Mouse (Mus musculus): ENCODE data around the gene Pkdrej.
"Not testable (repeated sequence)": the region's sequence is repeated elsewhere in the genome, so short reads cannot be mapped to it uniquely, and the experiment has no call there.

The Pkdrej gene

DNA sequence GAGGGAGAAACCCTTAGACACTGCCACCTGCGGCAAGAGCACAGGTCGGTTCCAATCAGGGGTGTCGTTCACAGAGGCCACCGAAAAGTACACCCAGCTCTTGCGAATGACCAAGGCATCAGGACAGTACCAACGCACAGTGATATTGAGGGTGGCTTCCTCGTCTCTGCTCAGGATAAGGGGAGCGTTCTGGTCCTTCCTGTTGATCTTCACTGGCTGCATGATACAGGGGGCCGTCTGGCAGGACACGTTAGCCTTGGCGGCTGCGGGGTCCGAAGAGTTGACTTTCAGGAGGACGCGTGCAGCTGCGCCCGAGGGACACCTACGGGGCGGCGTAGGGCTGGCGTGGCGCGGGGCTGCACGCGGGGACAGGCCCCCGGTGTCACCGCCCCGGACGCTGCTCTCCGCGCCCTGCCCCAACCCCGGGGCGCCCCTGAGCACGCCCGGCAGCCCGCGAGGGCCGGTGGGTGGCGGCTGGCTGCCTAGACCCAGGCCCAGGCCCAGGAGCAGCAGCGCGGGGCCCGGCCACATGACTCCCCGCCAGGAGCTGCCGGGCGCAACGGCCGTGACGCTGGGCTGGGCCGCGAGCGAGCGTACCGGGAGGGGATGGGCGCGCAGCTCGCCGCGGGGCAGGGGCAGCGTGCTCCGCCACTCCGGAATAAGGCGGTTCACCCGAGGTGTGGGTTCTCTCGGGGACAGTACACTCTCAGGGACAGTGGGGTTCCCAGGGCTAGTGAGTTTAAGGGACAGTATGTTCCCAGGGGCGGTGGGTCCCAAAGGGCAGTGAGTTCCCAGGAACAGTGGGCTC, at the start of gene Pkdrej:
Gene Pkdrej, minus strand, starts transcription at position 532 of the 808 bp plus-strand sequence.
- DNase-seq (ENCODE audit: low read depth), result no peak

DNA sequence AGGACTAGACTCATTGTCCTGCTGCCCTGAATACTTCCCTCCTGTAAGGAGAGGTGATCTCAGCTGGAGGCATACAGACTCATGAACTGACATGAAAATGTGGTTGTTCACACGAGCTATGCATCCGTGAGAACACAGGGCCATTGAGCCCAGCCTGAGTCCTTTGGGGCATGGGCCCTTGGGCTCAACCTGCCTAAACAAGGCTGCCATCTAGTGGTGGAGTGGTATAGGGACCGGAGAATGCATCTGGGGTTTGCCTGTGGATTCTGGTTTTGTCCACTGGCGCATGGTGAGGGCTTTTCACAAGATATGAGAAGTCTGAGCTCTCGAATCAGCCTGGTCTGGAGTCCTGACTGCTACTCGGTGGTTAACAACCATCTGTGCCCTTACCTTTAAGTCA, 46.2 kb upstream of the Pkdrej start:
- DNase-seq (ENCODE audit: low read depth), result peak; percentile 73

DNA sequence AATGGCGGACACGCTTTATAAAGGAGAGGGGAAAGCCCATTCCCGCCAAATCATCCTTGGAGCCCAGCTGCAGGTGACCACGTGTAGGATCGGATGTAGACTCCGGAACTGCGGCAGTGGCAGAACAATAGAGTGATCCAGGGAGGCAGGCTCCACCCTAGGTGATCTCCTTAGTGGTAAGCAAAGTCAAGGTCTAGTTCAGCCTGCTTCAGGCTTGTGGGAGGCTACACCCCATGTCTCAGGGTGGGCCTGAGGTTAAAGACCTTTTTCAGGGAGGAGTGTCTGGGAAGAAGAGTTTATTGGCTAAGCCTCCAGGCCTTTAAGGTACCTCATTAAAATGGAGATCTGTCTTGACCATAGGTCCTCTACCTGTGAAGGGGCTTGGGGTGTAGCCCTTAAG, 44.4 kb upstream of the Pkdrej start:
- DNase-seq (ENCODE audit: low read depth), result not testable (repeated sequence)

GRCm38 (mm10) chr15:85859490-85860031, 38.0 kb upstream of the Pkdrej start, which contains the start of gene Gtse1:
Gene Gtse1, plus strand, starts transcription at chr15:85859745.
- peak; percentile 98 for DNase-seq (ENCODE audit: low read depth)

- no peak for DNase-seq (ENCODE audit: low read depth)
Observed at GRCm38 (mm10) chr15:85858980-85859489, 37.5 kb upstream of the Pkdrej start.

DNA sequence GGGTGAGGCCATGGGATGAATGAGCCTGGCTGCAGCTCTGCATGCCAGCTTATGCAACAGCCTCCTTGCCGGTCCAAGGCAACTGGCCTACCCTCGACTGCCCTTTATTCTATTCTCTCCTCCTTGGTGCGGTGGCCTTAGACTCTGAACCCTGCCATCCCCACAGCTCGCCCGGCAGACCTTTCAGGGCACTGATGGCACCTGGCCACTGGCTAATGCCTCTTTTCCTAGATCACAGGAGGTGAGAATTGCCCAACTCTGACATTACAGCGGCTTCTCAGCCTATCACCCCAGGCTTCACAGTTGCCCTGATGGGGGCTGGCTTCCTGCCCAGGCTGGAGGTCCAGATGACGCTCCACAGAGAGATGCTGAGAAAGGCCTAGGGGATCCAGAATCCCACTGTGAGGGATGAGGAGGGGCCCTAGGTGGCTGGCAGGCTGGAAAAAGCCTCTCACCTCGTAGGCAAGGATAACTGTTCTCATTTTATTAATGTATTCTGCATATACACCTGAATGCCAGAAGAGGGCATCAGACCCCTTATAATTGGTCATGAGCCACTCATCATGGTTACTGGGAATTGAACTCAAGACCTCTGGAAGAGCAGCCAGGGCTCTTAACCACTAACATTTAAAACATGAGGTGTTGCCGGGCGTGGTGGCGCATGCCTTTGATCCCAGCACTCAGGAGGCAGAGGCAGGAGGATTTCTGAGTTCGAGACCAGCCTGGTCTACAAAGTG, 30.3 kb upstream of the Pkdrej start:
- DNase-seq (ENCODE audit: low read depth), result peak; percentile 62

DNA sequence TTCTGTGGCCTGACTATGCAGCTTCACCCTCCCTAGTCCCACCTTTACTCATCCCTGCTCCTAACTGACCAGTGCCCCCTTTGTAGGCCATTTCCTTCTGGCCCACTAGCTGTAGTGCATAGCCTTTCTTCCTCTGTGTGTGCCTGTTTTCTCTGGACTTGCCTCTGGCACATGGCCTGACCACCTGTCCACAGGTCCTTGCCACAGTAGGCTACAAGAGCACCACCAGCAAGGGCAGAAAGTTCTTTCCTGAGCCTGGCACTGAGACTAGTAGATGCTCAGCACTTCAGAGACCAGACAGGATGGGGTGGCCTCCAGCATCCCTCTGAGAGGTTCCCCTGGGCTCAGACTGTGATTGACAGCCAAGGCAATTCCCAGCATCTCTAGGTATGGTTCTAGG, 23.5 kb upstream of the Pkdrej start:
- DNase-seq (ENCODE audit: low read depth), result no peak

GRCm38 (mm10) chr15:85841796-85842360, 20.3 kb upstream of the Pkdrej start:
- no peak for DNase-seq (ENCODE audit: low read depth)

- DNase-seq (ENCODE audit: low read depth), result no peak
Observed at GRCm38 (mm10) chr15:85840983-85841382, 19.4 kb upstream of the Pkdrej start.

GRCm38 (mm10) chr15:85836887-85837286, 15.4 kb upstream of the Pkdrej start:
- no peak for DNase-seq (ENCODE audit: low read depth)

- DNase-seq (ENCODE audit: low read depth), result peak; percentile 21
Observed at GRCm38 (mm10) chr15:85835335-85835734, 13.8 kb upstream of the Pkdrej start.

GRCm38 (mm10) chr15:85832599-85832998, 11.1 kb upstream of the Pkdrej start:
- no peak for DNase-seq (ENCODE audit: low read depth)

DNA sequence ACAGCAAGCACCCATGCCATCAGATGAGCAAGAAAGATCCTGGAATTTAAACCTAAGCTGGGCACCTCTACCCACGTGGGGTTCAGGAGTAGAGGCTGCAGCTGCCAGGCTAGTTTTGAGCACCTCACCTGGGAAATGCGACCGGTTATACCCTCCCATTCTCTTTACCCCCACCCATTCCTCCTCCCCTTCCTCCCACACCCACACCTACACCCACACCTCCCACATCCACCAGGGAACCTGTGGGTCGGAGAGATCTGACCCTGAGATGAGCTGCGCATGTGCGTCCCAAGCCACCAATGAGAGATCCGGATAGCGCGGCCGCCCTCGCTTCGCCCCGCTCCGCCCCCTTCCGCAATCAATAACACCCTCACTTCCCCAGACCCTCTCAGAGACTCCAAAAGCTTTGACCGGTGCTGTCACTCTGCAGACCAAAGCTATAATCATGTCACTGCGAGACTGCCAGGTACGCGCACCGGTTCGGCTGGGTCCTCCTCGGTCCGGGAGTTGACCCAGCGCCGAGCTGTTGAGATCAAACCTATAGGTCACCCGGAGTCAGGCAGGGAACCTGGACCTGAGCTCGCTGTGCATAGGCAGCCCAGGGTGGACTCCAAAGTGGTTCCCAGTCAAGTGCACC, 10.5 kb upstream of the Pkdrej start, which contains the start of gene Ttc38:
Gene Ttc38, plus strand, starts transcription at position 353 of the 637 bp plus-strand sequence.
- no peak for DNase-seq (ENCODE audit: low read depth)

GRCm38 (mm10) chr15:85829470-85829869, 7.9 kb upstream of the Pkdrej start:
- no peak for DNase-seq (ENCODE audit: low read depth)

- no peak for DNase-seq (ENCODE audit: low read depth)
Observed at GRCm38 (mm10) chr15:85828071-85828470, 6.5 kb upstream of the Pkdrej start.

DNA sequence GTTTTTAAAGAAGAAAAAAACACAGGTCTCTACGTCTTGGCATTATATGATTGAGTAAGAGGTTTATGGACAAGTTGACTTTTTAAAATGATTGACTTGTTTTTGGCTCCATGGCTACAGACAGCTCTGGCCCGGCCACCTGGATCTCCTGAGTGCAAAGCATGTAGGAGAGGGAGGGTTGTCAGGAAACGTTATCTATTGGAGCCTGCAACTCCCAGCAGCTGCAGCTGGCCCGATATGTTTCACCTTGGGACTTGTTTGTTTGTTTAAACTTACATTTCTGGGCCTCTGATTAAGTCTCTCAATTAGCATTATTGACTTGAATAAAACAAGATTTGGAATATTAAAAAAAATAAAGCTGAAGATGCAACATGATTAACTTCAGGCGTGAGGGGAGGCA, 5.1 kb upstream of the Pkdrej start:
- DNase-seq (ENCODE audit: low read depth), result no peak

DNA sequence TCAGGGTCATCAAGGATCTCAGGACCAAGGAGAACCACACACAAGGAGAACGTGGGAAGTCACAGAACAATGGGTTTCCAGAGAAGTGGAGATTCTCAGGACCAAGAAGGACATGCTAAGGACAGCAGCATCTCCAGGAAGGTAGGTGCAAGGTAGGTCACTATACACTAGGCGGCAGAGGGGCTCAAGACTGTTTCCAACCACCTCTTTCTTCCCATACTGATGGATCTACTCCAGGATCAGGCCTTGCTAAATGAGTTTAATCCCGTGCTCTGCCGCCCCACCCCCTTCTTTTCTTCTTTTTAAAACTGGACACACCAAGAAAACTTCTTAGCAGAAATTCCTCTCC, 451 bp upstream of the Pkdrej start:
- no peak for DNase-seq (ENCODE audit: low read depth)

GRCm38 (mm10) chr15:85813428-85813827, 8.1 kb downstream of the Pkdrej start:
- no peak for DNase-seq (ENCODE audit: low read depth)

DNA sequence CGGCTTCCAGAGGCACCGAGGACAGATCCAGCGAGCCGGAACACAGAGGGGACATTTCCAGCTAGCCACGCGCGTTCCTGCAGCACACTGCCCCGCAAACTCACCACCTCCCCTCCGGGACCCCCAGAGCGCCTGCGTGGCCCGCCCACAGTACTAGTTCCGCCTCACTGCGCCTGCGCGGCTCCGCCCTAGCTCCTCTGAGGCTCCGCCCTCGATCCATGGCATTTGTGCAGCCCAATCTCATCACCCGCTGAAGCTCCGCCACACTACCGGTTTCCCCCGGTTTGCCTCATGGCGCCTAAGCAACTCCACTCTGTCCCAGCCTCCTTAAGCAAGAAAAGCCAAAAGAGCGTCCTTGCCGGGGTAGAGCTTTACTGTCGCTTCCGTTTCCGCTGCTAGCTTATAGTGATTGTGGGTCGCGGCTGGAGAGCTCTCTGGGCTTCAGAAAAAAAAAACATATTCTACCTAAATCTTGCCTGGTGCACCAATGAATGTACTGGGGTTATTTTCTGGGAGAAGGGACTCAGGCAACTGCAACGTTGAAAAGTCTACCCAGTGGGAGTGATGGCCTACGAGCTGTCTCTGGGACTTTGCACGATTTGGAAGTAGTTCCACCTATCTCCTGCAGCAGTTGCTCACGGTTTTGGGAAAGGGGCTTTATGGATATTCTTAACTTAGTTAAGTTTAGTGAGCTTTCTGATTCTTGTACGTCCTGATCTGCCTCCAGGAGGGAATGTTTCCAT, 9.8 kb downstream of the Pkdrej start, which contains the start of gene Cdpf1:
Gene Cdpf1, minus strand, starts transcription at position 163 of the 743 bp plus-strand sequence.
- peak; percentile 96 for DNase-seq (ENCODE audit: low read depth)

DNA sequence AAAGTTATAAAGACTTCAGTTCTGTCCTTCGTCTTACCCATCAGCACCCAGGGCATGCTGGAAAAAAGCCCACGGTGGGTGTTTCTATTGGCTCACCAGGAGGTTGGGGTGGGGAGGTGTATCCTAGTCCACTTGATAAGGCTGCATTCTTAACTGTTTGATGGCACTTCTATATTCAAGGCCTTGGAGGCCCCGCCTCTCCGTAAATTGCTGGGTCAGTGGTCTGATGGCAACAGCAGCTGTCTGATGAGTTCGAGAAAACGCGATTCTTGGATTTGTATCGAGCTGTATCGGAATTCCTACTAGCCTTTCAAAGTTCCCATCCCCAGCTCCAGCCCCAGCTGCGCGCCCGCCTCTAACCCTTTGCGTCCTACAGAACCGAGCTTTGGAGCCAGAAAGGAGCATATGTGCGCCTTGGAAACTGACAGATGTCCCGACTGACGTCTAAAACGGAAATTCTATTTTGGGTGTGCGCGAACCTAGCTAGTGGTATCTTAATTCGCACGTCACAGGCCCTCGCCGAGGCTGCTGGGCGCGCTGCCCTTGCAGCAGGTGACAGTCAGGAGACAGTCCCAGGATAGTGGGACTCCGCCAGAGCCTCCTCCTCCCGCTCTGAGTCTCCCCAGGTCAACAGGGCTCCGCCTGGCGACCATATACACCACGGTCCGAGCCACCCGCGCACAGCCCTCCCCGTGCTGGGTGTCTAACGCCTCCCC, 10.6 kb downstream of the Pkdrej start:
- no peak for DNase-seq (ENCODE audit: low read depth)

GRCm38 (mm10) chr15:85810462-85810805, 11.1 kb downstream of the Pkdrej start:
- peak; percentile 5 for DNase-seq (ENCODE audit: low read depth)

All from 416B (cell line).